Mouse (Mus musculus): Measurements from ENCODE around the gene Pa2g4. TPM values are rescaled to one million over a fixed set of nuclear protein-coding genes. Genes with fewer than 3 reads are reported as not detected.
A peak's percentile ranks its signal among the peaks of the same experiment; 100 is the strongest.

The Pa2g4 gene
- polyA plus RNA-seq, 1 experiment from 2014 or later = 210 TPM

GRCm38 (mm10) chr10:128538340-128538870, 27.4 kb downstream of the Pa2g4 start:
- Histone ChIP-seq H3K9ac (replicated peaks; ENCODE audit: low read depth, low read length) (no peak overlapping the region), H3K4me3 (ENCODE audit: low read depth, low read length) (no peak overlapping the region), H3K4me2 (replicated peaks; ENCODE audit: low read depth, low read length) (no peak overlapping the region), H3K4me1 (ENCODE audit: control insufficient read depth, insufficient read depth, low read length) (0 out of 2 replicates have a peak, but pooled peaks cover 2% of the 10 kb centered on the region), H3K9me3 (ENCODE audit: control insufficient read depth, low read depth, low read length) (no peaks in the 10 kb centered on the region), H3K36me3 (ENCODE audit: control insufficient read depth, insufficient read depth, low read length) (peaks cover 15% of the 10 kb centered on the region), H3K27ac (ENCODE audit: low read length) (no peak overlapping the region), H3K27me3 (ENCODE audit: control insufficient read depth, insufficient read depth, low read length) (no peaks in the 10 kb centered on the region)
- WGBS = 100% methylated on average over 1 of the region's 1 CpGs
- no peak for ATAC-seq (ENCODE audit: insufficient number of reproducible peaks, insufficient read depth, low FRiP score, low read depth)

DNA sequence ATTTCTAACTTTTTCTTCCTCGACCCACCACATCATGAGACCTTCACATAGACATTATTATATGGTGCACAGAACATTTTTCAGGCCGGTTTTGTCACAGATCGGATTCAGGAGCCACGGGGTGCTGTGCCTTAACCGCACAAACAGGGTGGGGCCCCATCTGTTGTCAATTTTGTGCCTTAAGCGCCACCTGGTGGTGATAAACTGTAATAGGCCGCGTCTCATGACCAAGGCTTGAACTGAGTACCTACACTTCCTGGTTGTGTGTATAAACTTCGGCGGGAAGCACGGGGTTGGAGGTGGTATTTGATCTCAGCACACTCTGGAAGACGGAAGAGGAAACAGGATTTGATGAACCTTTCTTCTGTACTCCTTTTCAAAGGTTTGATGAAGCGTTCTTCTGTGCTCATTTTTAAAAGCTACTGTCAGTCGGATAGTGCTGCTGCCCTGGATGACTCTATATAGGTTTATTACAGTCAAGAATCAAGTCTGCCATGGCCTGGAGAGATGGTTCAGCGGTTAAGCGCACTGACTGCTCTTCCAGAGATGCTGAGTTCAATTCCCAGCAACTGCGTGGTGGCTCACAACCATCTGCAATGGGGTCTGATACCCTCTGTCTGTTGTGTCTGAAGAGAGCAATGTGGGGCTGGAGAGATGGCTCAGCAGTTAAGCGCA, 29.4 kb downstream of the Pa2g4 start:
- 14% methylated on average over 18 of the region's 18 CpGs for WGBS
- ATAC-seq (ENCODE audit: insufficient number of reproducible peaks, insufficient read depth, low FRiP score, low read depth) = peak; percentile 93; the same call in 1 of the 2 replicates
- Histone ChIP-seq H3K4me2 (replicated peaks; ENCODE audit: low read depth, low read length) (peak overlapping the region; percentile 25), H3K4me3 (ENCODE audit: low read depth, low read length) (peak overlapping the region; percentile 9), H3K27me3 (ENCODE audit: control insufficient read depth, insufficient read depth, low read length) (no peaks in the 10 kb centered on the region), H3K9me3 (ENCODE audit: control insufficient read depth, low read depth, low read length) (no peaks in the 10 kb centered on the region), H3K27ac (ENCODE audit: low read length) (peak overlapping the region; percentile 30; the same call in 1 of the 2 replicates), H3K9ac (replicated peaks; ENCODE audit: low read depth, low read length) (0 out of 2 replicates have a peak overlapping the region, but pooled peaks have one; percentile 1), H3K4me1 (ENCODE audit: control insufficient read depth, insufficient read depth, low read length) (0 out of 2 replicates have a peak, but pooled peaks cover 2% of the 10 kb centered on the region), H3K36me3 (ENCODE audit: control insufficient read depth, insufficient read depth, low read length) (no peaks in the 10 kb centered on the region)

- Histone ChIP-seq H3K4me2 (replicated peaks; ENCODE audit: low read depth, low read length) (peak overlapping the region; percentile 25), H3K27me3 (ENCODE audit: control insufficient read depth, insufficient read depth, low read length) (no peaks in the 10 kb centered on the region), H3K4me3 (ENCODE audit: low read depth, low read length) (peak overlapping the region; percentile 9), H3K4me1 (ENCODE audit: control insufficient read depth, insufficient read depth, low read length) (0 out of 2 replicates have a peak, but pooled peaks cover 2% of the 10 kb centered on the region), H3K27ac (ENCODE audit: low read length) (peak overlapping the region; percentile 30; the same call in 1 of the 2 replicates), H3K9ac (replicated peaks; ENCODE audit: low read depth, low read length) (0 out of 2 replicates have a peak overlapping the region, but pooled peaks have one; percentile 1), H3K9me3 (ENCODE audit: control insufficient read depth, low read depth, low read length) (no peaks in the 10 kb centered on the region), H3K36me3 (ENCODE audit: control insufficient read depth, insufficient read depth, low read length) (no peaks in the 10 kb centered on the region)
- WGBS = 76% methylated on average over 4 of the region's 4 CpGs
- ATAC-seq (ENCODE audit: insufficient number of reproducible peaks, insufficient read depth, low FRiP score, low read depth) = no peak
Measured at GRCm38 (mm10) chr10:128535624-128536265, 30.0 kb downstream of the Pa2g4 start.

GRCm38 (mm10) chr10:128535206-128535605, 30.6 kb downstream of the Pa2g4 start:
- H3K27me3 ChIP-seq (ENCODE audit: control insufficient read depth, insufficient read depth, low read length) = no peaks in the 10 kb centered on the region
- H3K4me1 ChIP-seq (ENCODE audit: control insufficient read depth, insufficient read depth, low read length) = 0 out of 2 replicates have a peak, but pooled peaks cover 2% of the 10 kb centered on the region
- H3K4me3 ChIP-seq (ENCODE audit: low read depth, low read length) = no peak overlapping the region
- no peak overlapping the region for H3K9ac ChIP-seq (replicated peaks; ENCODE audit: low read depth, low read length)
- H3K9me3 ChIP-seq (ENCODE audit: control insufficient read depth, low read depth, low read length) = no peaks in the 10 kb centered on the region
- H3K36me3 ChIP-seq (ENCODE audit: control insufficient read depth, insufficient read depth, low read length) = no peaks in the 10 kb centered on the region
- no peak for ATAC-seq (ENCODE audit: insufficient number of reproducible peaks, insufficient read depth, low FRiP score, low read depth)
- 63% methylated on average over 2 of the region's 2 CpGs for WGBS
- H3K27ac ChIP-seq (ENCODE audit: low read length) = no peak overlapping the region
- H3K4me2 ChIP-seq (replicated peaks; ENCODE audit: low read depth, low read length) = no peak overlapping the region

DNA sequence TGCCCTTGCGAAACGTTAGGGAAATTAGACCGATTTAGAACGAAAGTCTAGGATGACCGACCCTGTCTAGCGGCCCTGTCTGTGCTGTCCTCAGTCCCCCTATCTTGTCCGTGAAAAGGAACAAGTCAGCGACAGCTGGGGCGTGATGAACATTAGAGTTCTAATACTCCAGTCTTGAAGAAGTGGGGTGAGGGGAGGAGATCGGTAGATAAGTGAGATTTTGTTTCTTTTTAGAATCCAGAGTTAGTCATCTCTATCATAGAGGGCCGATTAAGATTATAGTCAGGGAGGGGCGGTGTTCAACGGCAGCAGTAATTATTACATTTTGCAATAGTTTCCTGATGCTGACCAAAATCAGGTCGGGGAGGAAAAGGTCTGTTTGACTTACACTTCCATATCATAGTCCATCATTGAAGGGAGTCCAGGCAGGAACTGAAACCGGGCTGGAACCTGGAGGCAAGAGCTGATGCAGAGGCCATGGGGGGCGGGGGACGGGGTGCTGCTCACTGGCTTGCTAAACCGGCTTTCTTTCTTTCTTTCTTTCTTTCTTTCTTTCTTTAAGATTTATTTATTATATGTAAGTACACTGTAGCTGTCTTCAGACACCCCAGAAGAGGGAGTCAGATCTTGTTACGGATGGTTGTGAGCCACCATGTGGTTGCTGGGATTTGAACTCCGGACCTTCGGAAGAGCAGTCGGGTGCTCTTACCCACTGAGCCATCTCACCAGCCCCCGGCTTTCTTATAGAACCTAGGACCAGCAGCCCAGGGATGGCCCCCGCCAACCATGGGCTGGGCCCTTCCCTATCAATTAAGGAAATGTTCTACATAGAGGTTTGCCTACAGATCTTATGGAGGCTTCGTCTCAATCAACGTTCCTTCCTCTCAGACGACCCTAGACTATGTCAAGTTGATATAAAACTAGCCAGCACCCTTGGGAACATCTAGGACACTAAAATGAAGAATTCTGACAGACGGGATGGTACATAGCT, 39.1 kb downstream of the Pa2g4 start:
- Histone ChIP-seq H3K4me1 (ENCODE audit: control insufficient read depth, insufficient read depth, low read length) (peaks cover 8% of the 10 kb centered on the region), H3K4me2 (replicated peaks; ENCODE audit: low read depth, low read length) (peak overlapping the region; percentile 96), H3K27me3 (ENCODE audit: control insufficient read depth, insufficient read depth, low read length) (0 out of 2 replicates have a peak, but pooled peaks cover 4% of the 10 kb centered on the region), H3K4me3 (ENCODE audit: low read depth, low read length) (peak overlapping the region; percentile 84), H3K9ac (replicated peaks; ENCODE audit: low read depth, low read length) (0 out of 2 replicates have a peak overlapping the region, but pooled peaks have one; percentile 7), H3K27ac (ENCODE audit: low read length) (0 out of 2 replicates have a peak overlapping the region, but pooled peaks have one; percentile 34), H3K36me3 (ENCODE audit: control insufficient read depth, insufficient read depth, low read length) (no peaks in the 10 kb centered on the region; the same call in 1 of the 2 replicates), H3K9me3 (ENCODE audit: control insufficient read depth, low read depth, low read length) (no peaks in the 10 kb centered on the region)
- no peak for ATAC-seq (ENCODE audit: insufficient number of reproducible peaks, insufficient read depth, low FRiP score, low read depth)
- 25% methylated on average over 28 of the region's 28 CpGs for WGBS

DNA sequence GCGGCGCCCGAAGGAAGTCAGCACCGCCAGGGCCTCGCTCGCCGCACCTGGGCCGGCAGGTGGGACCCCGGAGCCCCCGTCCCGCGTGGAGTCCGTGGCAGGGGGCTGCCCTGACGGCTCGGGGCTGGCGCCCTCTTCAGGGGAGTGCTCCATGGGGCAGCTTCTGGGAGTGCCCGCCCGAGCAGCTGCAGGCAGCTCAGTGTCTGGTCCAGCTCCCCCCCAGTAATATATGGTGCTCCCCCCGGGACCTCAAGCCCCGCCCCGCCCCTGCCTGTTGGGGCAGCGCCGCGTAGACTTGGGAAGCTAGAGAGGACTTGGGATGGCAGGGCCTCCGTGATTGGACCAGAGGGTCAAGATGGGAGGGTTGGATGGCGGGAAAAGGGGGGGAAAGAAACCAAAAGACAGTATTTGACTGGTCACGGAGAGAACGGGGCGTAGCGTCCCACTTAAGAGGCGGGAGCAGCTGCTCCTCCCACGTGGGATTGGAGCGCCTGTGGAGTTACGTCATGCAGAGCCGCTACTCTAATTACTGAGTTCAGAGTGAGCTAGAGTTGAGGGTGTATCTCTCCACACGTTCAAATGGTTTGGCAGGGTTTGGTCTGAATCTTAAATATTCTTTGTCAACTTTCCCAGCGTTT, 40.0 kb downstream of the Pa2g4 start, which contains the start of gene Esyt1:
Gene Esyt1, minus strand, starts transcription at position 201 of the 638 bp plus-strand sequence.
- H3K36me3 ChIP-seq (ENCODE audit: control insufficient read depth, insufficient read depth, low read length) = peaks cover 4% of the 10 kb centered on the region; the same call in 1 of the 2 replicates
- peak within 1 kb of the TSS; percentile 96 for H3K4me2 ChIP-seq (replicated peaks; ENCODE audit: low read depth, low read length)
- peak within 1 kb of the TSS; percentile 84 for H3K4me3 ChIP-seq (ENCODE audit: low read depth, low read length)
- peaks cover 8% of the 10 kb centered on the region for H3K4me1 ChIP-seq (ENCODE audit: control insufficient read depth, insufficient read depth, low read length)
- 0 out of 2 replicates have a peak, but pooled peaks cover 4% of the 10 kb centered on the region for H3K27me3 ChIP-seq (ENCODE audit: control insufficient read depth, insufficient read depth, low read length)
- H3K9me3 ChIP-seq (ENCODE audit: control insufficient read depth, low read depth, low read length) = no peaks in the 10 kb centered on the region
- peak within 1 kb of the TSS; percentile 45 for H3K9ac ChIP-seq (replicated peaks; ENCODE audit: low read depth, low read length)
- ATAC-seq (ENCODE audit: insufficient number of reproducible peaks, insufficient read depth, low FRiP score, low read depth) = peak; percentile 97
- H3K27ac ChIP-seq (ENCODE audit: low read length) = peak within 1 kb of the TSS; percentile 84
- under 1% methylated on average over 37 of the region's 37 CpGs for WGBS

DNA sequence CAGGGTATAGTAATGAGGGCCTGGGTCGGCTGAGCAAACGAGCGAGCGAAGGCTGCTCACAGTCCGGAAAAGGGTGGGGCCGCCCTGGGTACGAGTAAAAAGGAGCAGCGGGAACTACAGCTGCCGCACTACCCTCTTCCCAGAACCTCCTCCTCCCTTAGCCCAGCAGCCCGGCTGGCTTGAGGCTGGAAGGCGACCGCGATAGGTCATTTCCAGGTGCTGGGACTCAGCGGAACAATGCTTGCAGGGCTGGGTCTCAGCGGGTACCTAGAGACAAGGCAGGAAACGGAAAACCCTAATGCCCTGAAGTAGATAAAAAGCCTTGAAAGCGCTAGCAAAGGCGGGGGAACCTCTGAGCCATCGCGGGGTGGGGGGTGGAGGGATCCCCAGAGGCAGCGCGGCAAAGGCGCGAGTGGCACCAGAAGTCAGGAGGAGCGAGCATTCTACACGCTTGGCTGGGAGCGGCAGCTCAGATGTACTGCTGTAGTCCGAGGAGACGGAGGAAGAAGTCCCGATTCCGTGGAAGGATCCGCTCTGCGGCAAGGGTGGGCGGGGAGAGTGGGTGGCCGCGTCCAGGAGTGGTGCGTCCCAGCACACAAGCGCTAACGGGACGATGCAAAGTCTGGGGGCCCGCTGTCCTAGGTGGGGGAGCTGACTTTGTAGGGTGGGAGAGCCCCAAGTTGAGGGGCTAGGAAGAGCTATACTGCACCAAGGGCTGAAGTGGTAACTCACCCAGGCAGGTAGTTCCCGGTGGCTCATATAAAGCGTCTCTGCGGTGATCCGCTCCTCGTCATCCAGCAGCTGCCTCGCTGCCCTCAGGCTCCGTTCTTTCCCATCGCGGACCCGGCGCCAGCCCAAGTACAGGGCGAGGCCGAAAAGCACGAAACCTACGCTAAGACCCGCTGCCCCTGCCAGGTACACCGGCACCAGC, 40.8 kb downstream of the Pa2g4 start:
- Histone ChIP-seq H3K9ac (replicated peaks; ENCODE audit: low read depth, low read length) (peak overlapping the region; percentile 45), H3K4me1 (ENCODE audit: control insufficient read depth, insufficient read depth, low read length) (peaks cover 8% of the 10 kb centered on the region), H3K4me2 (replicated peaks; ENCODE audit: low read depth, low read length) (peak overlapping the region; percentile 96), H3K27me3 (ENCODE audit: control insufficient read depth, insufficient read depth, low read length) (0 out of 2 replicates have a peak, but pooled peaks cover 4% of the 10 kb centered on the region), H3K36me3 (ENCODE audit: control insufficient read depth, insufficient read depth, low read length) (peaks cover 9% of the 10 kb centered on the region; the same call in 1 of the 2 replicates), H3K27ac (ENCODE audit: low read length) (peak overlapping the region; percentile 84), H3K9me3 (ENCODE audit: control insufficient read depth, low read depth, low read length) (no peaks in the 10 kb centered on the region), H3K4me3 (ENCODE audit: low read depth, low read length) (peak overlapping the region; percentile 84)
- ATAC-seq (ENCODE audit: insufficient number of reproducible peaks, insufficient read depth, low FRiP score, low read depth) = peak; percentile 7; the same call in 1 of the 2 replicates
- WGBS = under 1% methylated on average over 58 of the region's 58 CpGs

All from stomach, embryonic 14.5 days (tissue).